Mouse (Mus musculus) lung, postnatal 0 days (tissue): Measurements from ENCODE around the gene Ctdnep1.

Experiments used
- CTCF ChIP-seq: IDR thresholded peaks from 2 replicates; pipeline ENCODE4 v1.5.1; 2016; ENCODE audit warnings: antibody characterized with exemption, mild to moderate bottlenecking
- EP300 ChIP-seq: IDR thresholded peaks from 2 replicates; pipeline ENCODE4 v1.6.1; 2016; ENCODE audit warnings: antibody characterized with exemption, mild to moderate bottlenecking, control low read depth

GRCm38 (mm10) chr11:69966006-69966859, 14.7 kb upstream of the Ctdnep1 start:
- TF ChIP-seq CTCF = no peak
- no peak for TF ChIP-seq EP300
